Mouse (Mus musculus): ENCODE data around the gene Cldn3. TPM values are rescaled to one million over a fixed set of nuclear protein-coding genes. Genes with fewer than 3 reads are reported as not detected.
A peak's percentile ranks its signal among the peaks of the same experiment; 100 is the strongest.

Cldn3 gene
- polyA plus RNA-seq, 1 experiment from 2014 or later = 13.0 TPM

DNA sequence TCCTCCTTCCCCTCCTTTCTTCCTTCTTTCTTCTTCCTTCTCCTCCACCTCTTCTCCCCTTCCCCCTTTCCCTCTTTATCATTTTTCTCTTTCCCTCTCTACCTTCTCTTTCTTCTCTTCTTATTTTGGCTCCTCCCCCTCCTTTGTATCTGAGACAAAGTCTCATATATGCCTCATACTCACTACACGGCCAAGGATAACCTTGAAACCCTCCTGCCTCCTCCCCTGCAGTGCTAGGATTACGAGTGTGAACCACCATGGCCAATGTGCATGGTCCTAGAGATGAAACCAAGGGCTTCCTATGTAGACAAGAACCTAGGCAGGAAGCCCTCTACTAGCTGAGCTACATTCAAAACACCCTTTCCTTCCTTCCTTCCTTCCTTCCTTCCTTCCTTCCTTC lies 11.1 kb upstream of the Cldn3 start:
- 40% methylated on average over 2 of the region's 2 CpGs for WGBS
- Histone ChIP-seq H3K9me3 (ENCODE audit: control insufficient read depth, low read length) (no peaks in the 10 kb centered on the region), H3K27ac (ENCODE audit: low read length) (no peak overlapping the region), H3K4me2 (ENCODE audit: low read length) (no peak overlapping the region), H3K36me3 (ENCODE audit: control insufficient read depth, insufficient read depth) (no peaks in the 10 kb centered on the region), H3K4me1 (replicated peaks; ENCODE audit: control insufficient read depth, insufficient read depth, low read length) (no peaks in the 10 kb centered on the region), H3K27me3 (replicated peaks; ENCODE audit: control insufficient read depth, insufficient read depth, low read length) (peaks cover 4% of the 10 kb centered on the region; the same call in 1 of the 2 replicates), H3K4me3 (replicated peaks; ENCODE audit: low read length) (no peak overlapping the region), H3K9ac (replicated peaks; ENCODE audit: low read depth, low read length) (no peak overlapping the region)
- no peak for ATAC-seq

DNA sequence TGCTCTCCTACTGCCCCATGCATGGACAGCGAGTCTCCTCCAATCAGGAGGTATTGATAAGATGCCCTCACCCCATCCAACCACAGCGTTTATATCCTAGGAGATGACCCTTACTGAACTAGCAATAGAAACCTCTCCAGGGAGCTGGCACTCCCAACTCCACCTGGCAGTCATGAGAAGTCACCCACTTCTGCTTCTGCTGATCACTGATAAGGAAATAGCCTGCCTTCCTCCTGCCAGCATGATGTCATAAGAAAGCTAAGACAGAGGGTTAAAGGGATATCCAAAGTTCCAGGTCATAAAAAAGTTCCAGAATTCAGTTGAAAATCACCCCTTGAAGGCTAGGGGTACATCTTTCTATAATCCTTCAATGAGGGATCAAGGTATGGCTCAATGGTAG lies 9.8 kb upstream of the Cldn3 start:
- no peak overlapping the region for H3K27ac ChIP-seq (ENCODE audit: low read length)
- H3K4me3 ChIP-seq (replicated peaks; ENCODE audit: low read length) = no peak overlapping the region
- H3K36me3 ChIP-seq (ENCODE audit: control insufficient read depth, insufficient read depth) = no peaks in the 10 kb centered on the region
- no peak for ATAC-seq
- no peak overlapping the region for H3K9ac ChIP-seq (replicated peaks; ENCODE audit: low read depth, low read length)
- peaks cover 4% of the 10 kb centered on the region; the same call in 1 of the 2 replicates for H3K27me3 ChIP-seq (replicated peaks; ENCODE audit: control insufficient read depth, insufficient read depth, low read length)
- H3K9me3 ChIP-seq (ENCODE audit: control insufficient read depth, low read length) = no peaks in the 10 kb centered on the region
- H3K4me1 ChIP-seq (replicated peaks; ENCODE audit: control insufficient read depth, insufficient read depth, low read length) = no peaks in the 10 kb centered on the region
- 94% methylated on average over 2 of the region's 2 CpGs for WGBS
- no peak overlapping the region for H3K4me2 ChIP-seq (ENCODE audit: low read length)

DNA sequence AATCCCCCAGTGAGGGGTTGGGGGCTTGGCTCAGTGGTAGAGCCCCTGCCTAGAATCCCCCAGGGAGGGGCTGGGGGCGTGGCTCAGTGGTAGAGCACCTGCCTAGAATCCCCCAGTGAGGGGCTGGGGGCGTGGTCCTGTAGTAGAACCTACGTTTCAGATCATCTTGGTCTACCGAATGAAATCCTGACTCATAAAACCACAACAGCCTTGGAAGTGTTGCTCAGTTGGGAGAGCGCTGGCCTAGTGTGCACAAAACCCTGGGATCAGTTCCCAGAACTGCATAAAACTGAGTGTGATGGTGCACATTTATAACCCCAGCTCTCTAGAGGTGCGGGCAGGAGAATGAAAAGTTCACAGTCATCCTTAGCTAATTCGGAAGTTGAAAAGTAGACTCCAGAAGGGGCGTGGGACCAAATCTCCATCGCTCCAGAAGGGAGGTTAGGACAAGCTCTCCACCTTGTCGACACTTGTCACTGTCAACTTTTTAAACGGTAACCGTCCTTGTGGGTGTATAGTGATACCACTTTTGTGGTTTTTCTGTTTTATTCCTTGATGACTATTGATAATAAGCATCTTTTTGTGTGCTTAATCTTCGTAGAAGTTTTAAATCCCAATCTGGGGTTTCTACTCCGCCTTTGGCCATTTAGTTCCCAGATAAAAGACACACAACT lies 9.3 kb upstream of the Cldn3 start:
- H3K4me3 ChIP-seq (replicated peaks; ENCODE audit: low read length) = no peak overlapping the region
- no peaks in the 10 kb centered on the region for H3K9me3 ChIP-seq (ENCODE audit: control insufficient read depth, low read length)
- 87% methylated on average over 14 of the region's 14 CpGs for whole genome bisulfite sequencing
- H3K36me3 ChIP-seq (ENCODE audit: control insufficient read depth, insufficient read depth) = no peaks in the 10 kb centered on the region
- ATAC-seq = no peak
- H3K27ac ChIP-seq (ENCODE audit: low read length) = no peak overlapping the region
- H3K9ac ChIP-seq (replicated peaks; ENCODE audit: low read depth, low read length) = no peak overlapping the region
- H3K27me3 ChIP-seq (replicated peaks; ENCODE audit: control insufficient read depth, insufficient read depth, low read length) = peaks cover 4% of the 10 kb centered on the region; the same call in 1 of the 2 replicates
- H3K4me1 ChIP-seq (replicated peaks; ENCODE audit: control insufficient read depth, insufficient read depth, low read length) = no peaks in the 10 kb centered on the region
- no peak overlapping the region for H3K4me2 ChIP-seq (ENCODE audit: low read length)

DNA sequence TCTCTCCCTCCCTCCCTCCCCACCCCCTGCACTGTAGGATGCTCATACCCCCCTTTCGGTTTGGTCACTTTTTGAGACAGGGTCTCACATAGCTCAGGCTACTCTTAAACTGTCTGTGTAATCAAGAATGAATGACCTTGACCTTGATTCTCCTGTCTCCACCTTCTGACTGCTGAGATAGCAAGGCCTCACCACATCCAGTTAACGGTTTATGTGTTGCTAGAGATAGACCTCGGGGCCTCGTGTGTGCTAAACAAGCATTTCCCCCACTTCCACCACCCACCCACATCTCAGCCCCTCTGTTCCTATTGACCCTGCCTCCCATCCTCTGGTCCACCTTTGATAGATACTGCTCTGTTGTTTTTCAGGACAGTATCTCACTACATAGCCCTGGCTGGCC lies 8.2 kb upstream of the Cldn3 start:
- Histone ChIP-seq H3K9me3 (ENCODE audit: control insufficient read depth, low read length) (no peaks in the 10 kb centered on the region), H3K4me1 (replicated peaks; ENCODE audit: control insufficient read depth, insufficient read depth, low read length) (no peaks in the 10 kb centered on the region), H3K27me3 (replicated peaks; ENCODE audit: control insufficient read depth, insufficient read depth, low read length) (peaks cover 4% of the 10 kb centered on the region; the same call in 1 of the 2 replicates), H3K4me3 (replicated peaks; ENCODE audit: low read length) (no peak overlapping the region), H3K4me2 (ENCODE audit: low read length) (no peak overlapping the region), H3K27ac (ENCODE audit: low read length) (no peak overlapping the region), H3K9ac (replicated peaks; ENCODE audit: low read depth, low read length) (no peak overlapping the region), H3K36me3 (ENCODE audit: control insufficient read depth, insufficient read depth) (no peaks in the 10 kb centered on the region)
- no peak for ATAC-seq
- WGBS = 87% methylated on average over 4 of the region's 4 CpGs

DNA sequence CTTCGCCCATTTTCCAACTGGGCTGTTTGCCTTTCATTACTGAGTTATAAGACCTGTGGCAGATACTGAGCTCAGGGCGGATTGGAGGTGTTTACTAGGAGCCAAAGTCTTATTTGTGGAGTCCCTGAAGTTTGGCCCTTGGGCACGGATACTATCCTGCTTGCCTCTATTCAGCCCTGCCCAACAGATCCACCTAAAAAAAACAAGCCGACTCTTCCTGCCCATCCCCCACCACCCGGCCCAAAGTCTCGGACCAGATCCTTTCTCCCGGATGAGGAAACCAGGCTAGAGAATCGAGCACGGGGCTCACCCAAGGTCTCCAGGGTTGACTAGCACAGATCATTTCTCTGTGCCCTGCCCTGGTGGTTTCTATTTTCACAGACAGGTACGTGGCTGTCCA lies 4.9 kb upstream of the Cldn3 start:
- peaks cover 15% of the 10 kb centered on the region for H3K27me3 ChIP-seq (replicated peaks; ENCODE audit: control insufficient read depth, insufficient read depth, low read length)
- H3K9ac ChIP-seq (replicated peaks; ENCODE audit: low read depth, low read length) = no peak overlapping the region
- H3K4me1 ChIP-seq (replicated peaks; ENCODE audit: control insufficient read depth, insufficient read depth, low read length) = peaks cover 8% of the 10 kb centered on the region; the same call in 1 of the 2 replicates
- H3K9me3 ChIP-seq (ENCODE audit: control insufficient read depth, low read length) = no peaks in the 10 kb centered on the region
- no peaks in the 10 kb centered on the region for H3K36me3 ChIP-seq (ENCODE audit: control insufficient read depth, insufficient read depth)
- H3K27ac ChIP-seq (ENCODE audit: low read length) = no peak overlapping the region
- no peak overlapping the region for H3K4me2 ChIP-seq (ENCODE audit: low read length)
- 79% methylated on average over 10 of the region's 10 CpGs for WGBS
- no peak for ATAC-seq
- no peak overlapping the region for H3K4me3 ChIP-seq (replicated peaks; ENCODE audit: low read length)

DNA sequence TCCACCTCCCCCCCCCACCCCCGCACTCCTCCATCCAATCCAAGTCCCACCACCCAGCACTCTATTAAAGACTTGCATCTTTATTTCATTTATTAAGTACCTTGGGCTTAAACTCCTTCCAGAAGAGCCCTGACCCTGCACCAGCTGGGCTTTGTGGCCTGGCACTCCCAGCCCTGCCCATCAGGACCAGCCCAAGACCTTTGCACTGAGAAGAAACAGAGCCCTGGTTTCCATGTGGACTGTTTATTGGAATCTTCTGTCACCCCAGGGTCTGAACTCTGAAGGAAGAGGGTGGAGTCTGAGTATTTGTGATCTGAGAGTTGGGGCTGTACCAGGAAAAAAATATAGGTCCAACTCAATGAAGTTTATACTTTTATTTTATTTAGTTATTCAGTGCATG lies 2.9 kb upstream of the Cldn3 start:
- Histone ChIP-seq H3K4me3 (replicated peaks; ENCODE audit: low read length) (no peak overlapping the region), H3K9ac (replicated peaks; ENCODE audit: low read depth, low read length) (no peak overlapping the region), H3K36me3 (ENCODE audit: control insufficient read depth, insufficient read depth) (no peaks in the 10 kb centered on the region), H3K9me3 (ENCODE audit: control insufficient read depth, low read length) (no peaks in the 10 kb centered on the region), H3K27ac (ENCODE audit: low read length) (no peak overlapping the region), H3K4me2 (ENCODE audit: low read length) (no peak overlapping the region), H3K4me1 (replicated peaks; ENCODE audit: control insufficient read depth, insufficient read depth, low read length) (peaks cover 13% of the 10 kb centered on the region), H3K27me3 (replicated peaks; ENCODE audit: control insufficient read depth, insufficient read depth, low read length) (peaks cover 30% of the 10 kb centered on the region)
- no peak for ATAC-seq
- 83% methylated on average over 1 of the region's 1 CpGs for WGBS

DNA sequence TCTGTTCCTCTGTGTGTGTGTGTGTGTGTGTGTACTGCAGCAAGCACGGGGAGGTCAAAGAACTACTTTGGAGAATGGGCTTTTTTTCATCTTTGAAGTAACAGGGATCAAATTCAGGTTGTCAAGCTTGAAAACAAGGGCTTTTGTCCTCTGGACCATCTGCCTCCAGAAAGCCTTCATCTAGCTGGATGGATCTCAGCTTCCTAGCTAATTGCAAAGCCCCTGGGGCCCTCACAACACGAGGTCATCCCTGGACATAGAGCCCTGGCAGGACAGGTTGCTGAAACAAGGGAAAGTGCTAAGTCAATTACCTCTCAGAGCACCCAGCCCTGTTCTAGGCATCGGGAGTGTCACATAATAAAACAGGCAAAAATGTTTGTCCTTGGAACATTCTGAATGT lies 2.2 kb upstream of the Cldn3 start:
- H3K27ac ChIP-seq (ENCODE audit: low read length) = no peak overlapping the region
- peaks cover 13% of the 10 kb centered on the region for H3K4me1 ChIP-seq (replicated peaks; ENCODE audit: control insufficient read depth, insufficient read depth, low read length)
- ATAC-seq = no peak
- H3K4me2 ChIP-seq (ENCODE audit: low read length) = no peak overlapping the region
- H3K36me3 ChIP-seq (ENCODE audit: control insufficient read depth, insufficient read depth) = no peaks in the 10 kb centered on the region
- H3K27me3 ChIP-seq (replicated peaks; ENCODE audit: control insufficient read depth, insufficient read depth, low read length) = peaks cover 30% of the 10 kb centered on the region
- 0% methylated on average over 3 of the region's 3 CpGs for WGBS
- H3K9me3 ChIP-seq (ENCODE audit: control insufficient read depth, low read length) = no peaks in the 10 kb centered on the region
- no peak overlapping the region for H3K9ac ChIP-seq (replicated peaks; ENCODE audit: low read depth, low read length)
- no peak overlapping the region for H3K4me3 ChIP-seq (replicated peaks; ENCODE audit: low read length)

DNA sequence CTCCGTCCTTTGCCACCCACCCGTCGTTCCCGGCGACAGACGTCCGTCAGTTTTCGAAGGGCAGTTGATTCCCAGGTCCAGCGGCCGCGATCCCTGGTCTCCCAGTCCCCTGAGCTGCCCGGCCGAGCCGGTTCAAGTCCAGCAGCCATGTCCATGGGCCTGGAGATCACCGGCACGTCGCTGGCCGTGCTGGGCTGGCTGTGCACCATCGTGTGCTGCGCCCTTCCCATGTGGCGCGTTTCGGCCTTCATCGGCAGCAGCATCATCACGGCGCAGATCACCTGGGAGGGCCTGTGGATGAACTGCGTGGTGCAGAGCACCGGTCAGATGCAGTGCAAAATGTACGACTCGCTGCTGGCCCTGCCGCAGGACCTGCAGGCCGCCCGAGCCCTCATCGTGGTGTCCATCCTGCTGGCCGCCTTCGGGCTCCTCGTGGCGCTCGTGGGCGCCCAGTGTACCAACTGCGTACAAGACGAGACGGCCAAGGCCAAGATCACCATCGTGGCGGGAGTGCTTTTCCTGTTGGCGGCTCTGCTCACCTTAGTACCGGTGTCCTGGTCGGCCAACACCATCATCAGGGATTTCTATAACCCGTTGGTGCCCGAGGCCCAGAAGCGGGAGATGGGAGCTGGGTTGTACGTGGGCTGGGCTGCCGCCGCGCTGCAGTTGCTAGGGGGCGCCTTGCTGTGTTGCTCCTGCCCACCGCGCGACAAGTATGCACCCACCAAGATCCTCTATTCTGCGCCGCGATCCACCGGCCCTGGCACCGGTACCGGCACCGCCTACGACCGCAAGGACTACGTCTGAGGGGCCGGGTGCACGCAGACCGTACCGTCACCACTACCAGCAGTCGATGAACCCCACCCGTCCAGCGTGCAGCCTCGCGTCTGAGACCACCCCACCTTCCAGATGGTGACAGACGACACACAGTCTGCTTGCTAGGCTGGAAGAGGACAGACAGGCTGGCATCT lies 569 bp downstream of the Cldn3 start:
- Histone ChIP-seq H3K4me3 (replicated peaks; ENCODE audit: low read length) (peak overlapping the region; percentile 43), H3K9ac (replicated peaks; ENCODE audit: low read depth, low read length) (peak overlapping the region; percentile 52), H3K27ac (ENCODE audit: low read length) (peak overlapping the region; percentile 38; the same call in 1 of the 2 replicates), H3K4me2 (ENCODE audit: low read length) (peak overlapping the region; percentile 44), H3K27me3 (replicated peaks; ENCODE audit: control insufficient read depth, insufficient read depth, low read length) (peaks cover 32% of the 10 kb centered on the region), H3K9me3 (ENCODE audit: control insufficient read depth, low read length) (no peaks in the 10 kb centered on the region), H3K36me3 (ENCODE audit: control insufficient read depth, insufficient read depth) (no peaks in the 10 kb centered on the region), H3K4me1 (replicated peaks; ENCODE audit: control insufficient read depth, insufficient read depth, low read length) (peaks cover 13% of the 10 kb centered on the region)
- 4% methylated on average over 79 of the region's 79 CpGs for WGBS
- peak; percentile 65 for ATAC-seq

DNA sequence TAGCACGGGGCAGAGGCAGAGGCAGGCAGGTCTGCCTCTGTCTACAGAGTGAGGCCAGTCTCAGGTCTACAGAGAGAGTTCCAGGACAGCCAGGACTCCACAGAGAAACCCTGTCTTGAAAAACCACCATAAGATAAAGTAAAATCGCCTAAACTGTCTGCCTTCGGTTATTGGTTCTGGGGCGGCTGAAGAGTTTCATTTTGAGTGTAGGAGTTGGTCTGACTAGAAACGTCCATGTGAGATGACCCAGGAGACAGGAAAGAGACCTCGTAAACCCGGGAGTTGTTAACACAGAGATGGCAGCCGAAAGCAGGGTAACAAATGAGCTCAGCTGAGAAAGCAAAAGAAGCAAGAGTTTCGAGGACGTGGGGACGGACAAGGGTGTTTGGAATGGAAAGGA lies 3.2 kb downstream of the Cldn3 start:
- Histone ChIP-seq H3K4me2 (ENCODE audit: low read length) (no peak overlapping the region), H3K4me3 (replicated peaks; ENCODE audit: low read length) (no peak overlapping the region), H3K9ac (replicated peaks; ENCODE audit: low read depth, low read length) (no peak overlapping the region), H3K27me3 (replicated peaks; ENCODE audit: control insufficient read depth, insufficient read depth, low read length) (peaks cover 32% of the 10 kb centered on the region), H3K36me3 (ENCODE audit: control insufficient read depth, insufficient read depth) (no peaks in the 10 kb centered on the region), H3K27ac (ENCODE audit: low read length) (no peak overlapping the region), H3K4me1 (replicated peaks; ENCODE audit: control insufficient read depth, insufficient read depth, low read length) (peaks cover 13% of the 10 kb centered on the region), H3K9me3 (ENCODE audit: control insufficient read depth, low read length) (no peaks in the 10 kb centered on the region)
- no peak for ATAC-seq
- 82% methylated on average over 11 of the region's 11 CpGs for WGBS
